Mouse (Mus musculus) embryonic facial prominence, embryonic 14.5 days (tissue): Measurements from ENCODE around the gene Gm20388. TPM values are rescaled to one million over a fixed set of nuclear protein-coding genes. Genes with fewer than 3 reads are reported as not detected.

ENCODE experiments used
- ATAC-seq: fragments of 200-750 bp; cut with Nextera tagmentation; 2 replicates; pipeline ENCODE4 v1.8.0; 2017; ENCODE audit warnings: low read depth, moderate number of reproducible peaks, moderate TSS enrichment
- DNase-seq: peaks from one replicate; pipeline ENCODE4 v3.0.0-alpha.2; 2015; ENCODE audit warnings: low spot score
- H3K27ac ChIP-seq: fragments of 300-500 bp; sonication (generic); replicated peaks from 2 replicates; pipeline ENCODE4 v1.5.1; 2014; ENCODE audit warnings: low read depth, mild to moderate bottlenecking, low read length, moderate library complexity
- H3K27me3 ChIP-seq: fragments of 300-500 bp; sonication (generic); replicated peaks from 2 replicates; pipeline ENCODE4 v1.6.1; 2014; ENCODE audit warnings: low read length; ENCODE audit not compliant: control insufficient read depth, insufficient read depth
- H3K36me3 ChIP-seq: fragments of 300-500 bp; sonication (generic); 2 replicates; pipeline ENCODE4 v1.6.1; 2014; ENCODE audit warnings: low read length, mixed read lengths; ENCODE audit not compliant: control insufficient read depth, insufficient read depth
- H3K4me1 ChIP-seq: fragments of 300-500 bp; sonication (generic); 2 replicates; pipeline ENCODE4 v1.6.1; 2014; ENCODE audit warnings: antibody characterized with exemption, low read length; ENCODE audit not compliant: control insufficient read depth, insufficient read depth
- H3K4me2 ChIP-seq: fragments of 300-500 bp; sonication (generic); 2 replicates; pipeline ENCODE4 v1.6.1; 2014; ENCODE audit warnings: low read depth, mild to moderate bottlenecking, low read length, moderate library complexity, mixed read lengths
- H3K4me3 ChIP-seq: fragments of 300-500 bp; sonication (generic); 2 replicates; pipeline ENCODE4 v1.5.1; 2014; ENCODE audit warnings: low read depth, mild to moderate bottlenecking, low read length
- H3K9ac ChIP-seq: fragments of 300-500 bp; sonication (generic); 2 replicates; pipeline ENCODE4 v1.6.1; 2014; ENCODE audit warnings: low read depth, mild to moderate bottlenecking, low read length, moderate library complexity, mixed read lengths
- H3K9me3 ChIP-seq: fragments of 300-500 bp; sonication (generic); 2 replicates; pipeline ENCODE4 v1.6.1; 2016; ENCODE audit warnings: low read length; ENCODE audit not compliant: control insufficient read depth
- WGBS: fragments of 180-500 bp; shearing (Covaris S2); extraction: QIAGEN DNeasy Blood & Tissue Kit; methylation state at CpG from one replicate; pipeline ENCODE4 v1.1.7; 2014; 5-methylcytosine and 5-hydroxymethylcytosine counted together
- polyA plus RNA-seq: library from polyadenylated mRNA; unstranded; fragments of >200 nt; fragmentation: Nextera tagmentation; extraction: Ambion mirVana; gene quantifications from 2 replicates; pipeline ENCODE4 v1.2.1, GENCODE M21; 2014

The Gm20388 gene
- polyA plus RNA-seq, 1 experiment from 2014 or later: not detected

- no peaks in the 10 kb centered on the region for H3K27me3 ChIP-seq
- ATAC-seq (0 out of 2 replicates have a peak, but pooled peaks have one; percentile 13), DNase-seq (peak; percentile 62)
- peaks cover 27% of the 10 kb centered on the region for H3K4me1 ChIP-seq
- 60% methylated on average over 9 of the region's 9 CpGs for WGBS
- H3K9me3 ChIP-seq: no peaks in the 10 kb centered on the region
- no peak overlapping the region for H3K9ac ChIP-seq
- H3K4me3 ChIP-seq: no peak overlapping the region
- no peak overlapping the region for H3K27ac ChIP-seq
- peaks cover 7% of the 10 kb centered on the region; the same call in 1 of the 2 replicates for H3K36me3 ChIP-seq
- H3K4me2 ChIP-seq: no peak overlapping the region
These were observed 2726.1 kb downstream of the Gm20388 start for GRCm38 (mm10) chr8:122636803-122637175.

DNA sequence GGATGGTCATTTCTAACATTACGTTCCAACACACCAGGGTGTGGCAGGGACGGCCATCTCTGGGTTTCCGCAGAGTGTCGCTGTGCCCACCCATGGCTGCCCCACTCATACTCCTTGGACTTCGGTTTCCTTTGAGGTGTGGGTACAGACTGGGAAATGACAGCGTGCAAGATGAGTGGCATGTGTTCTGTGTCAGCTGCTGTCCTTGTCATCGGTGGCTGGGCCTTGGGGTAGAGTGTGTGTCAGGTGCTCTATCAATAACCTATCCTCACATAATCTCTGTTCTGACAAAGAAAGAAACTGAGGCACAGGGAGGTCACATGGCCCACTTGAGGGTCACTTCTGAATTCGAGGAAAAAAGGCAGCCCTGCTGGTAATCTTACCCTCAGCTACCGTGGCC, 2726.6 kb downstream of the Gm20388 start:
- no peak overlapping the region for H3K9ac ChIP-seq
- H3K27ac ChIP-seq: no peak overlapping the region
- no peak overlapping the region for H3K4me3 ChIP-seq
- DNase-seq (no peak), ATAC-seq (no peak)
- no peaks in the 10 kb centered on the region for H3K27me3 ChIP-seq
- peaks cover 7% of the 10 kb centered on the region; the same call in 1 of the 2 replicates for H3K36me3 ChIP-seq
- H3K4me2 ChIP-seq: no peak overlapping the region
- peaks cover 32% of the 10 kb centered on the region for H3K4me1 ChIP-seq
- 79% methylated on average over 9 of the region's 9 CpGs for WGBS
- H3K9me3 ChIP-seq: no peaks in the 10 kb centered on the region

DNA sequence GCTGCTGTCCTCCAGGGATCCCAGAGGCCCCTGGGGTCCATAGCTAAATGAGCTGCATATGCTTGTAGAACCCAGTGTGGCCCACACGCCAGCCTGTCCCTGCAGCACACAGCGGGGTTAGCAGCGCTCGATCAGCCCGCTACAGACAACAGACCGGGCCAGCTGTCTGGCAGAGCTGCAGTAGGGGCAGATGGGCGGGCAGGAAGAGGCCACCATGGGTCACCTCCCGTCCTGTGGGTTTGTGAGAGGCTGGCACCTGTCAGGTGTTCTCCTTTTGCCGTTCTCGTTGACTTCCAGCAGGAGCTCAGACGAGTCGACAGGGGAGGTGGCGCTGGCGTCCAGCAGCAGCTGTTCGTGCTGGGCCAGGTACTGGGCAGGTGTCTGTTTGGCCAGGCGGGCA, 2728.0 kb downstream of the Gm20388 start:
- Histone ChIP-seq H3K36me3 (peaks cover 7% of the 10 kb centered on the region; the same call in 1 of the 2 replicates), H3K27ac (no peak overlapping the region), H3K27me3 (no peaks in the 10 kb centered on the region), H3K4me2 (no peak overlapping the region), H3K4me1 (peaks cover 33% of the 10 kb centered on the region), H3K9ac (no peak overlapping the region), H3K4me3 (no peak overlapping the region), H3K9me3 (no peaks in the 10 kb centered on the region)
- 67% methylated on average over 16 of the region's 16 CpGs for WGBS
- no peak for DNase-seq
- no peak for ATAC-seq

- Histone ChIP-seq H3K27ac (0 out of 2 replicates have a peak overlapping the region, but pooled peaks have one; percentile 39), H3K4me2 (no peak overlapping the region), H3K9me3 (no peaks in the 10 kb centered on the region), H3K4me1 (peaks cover 33% of the 10 kb centered on the region), H3K4me3 (no peak overlapping the region), H3K27me3 (no peaks in the 10 kb centered on the region), H3K36me3 (peaks cover 3% of the 10 kb centered on the region; the same call in 1 of the 2 replicates), H3K9ac (no peak overlapping the region)
- ATAC-seq (peak; percentile 73), DNase-seq (peak; percentile 83)
- WGBS: 18% methylated on average over 16 of the region's 16 CpGs
These were observed 2729.0 kb downstream of the Gm20388 start for GRCm38 (mm10) chr8:122639521-122640248.

DNA sequence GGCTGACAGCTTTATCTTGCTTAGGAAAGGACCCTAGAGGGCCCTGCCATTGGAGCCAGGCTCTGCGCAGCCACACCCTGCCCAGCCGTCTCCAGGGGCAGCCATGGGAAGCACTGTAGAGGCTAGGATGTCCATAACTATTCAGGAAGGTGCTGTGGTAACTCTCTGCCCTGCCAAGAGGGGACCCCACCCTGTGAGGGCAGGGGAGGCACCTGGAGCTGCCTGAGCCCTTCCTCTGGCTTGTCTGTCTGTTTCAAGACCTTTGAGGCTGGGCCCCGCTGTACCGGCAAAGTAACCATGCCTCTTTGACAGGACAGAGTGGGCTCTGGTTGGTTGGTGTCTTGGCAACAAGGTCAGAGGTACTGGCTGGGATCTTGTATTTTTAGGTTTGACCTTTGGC, 2730.2 kb downstream of the Gm20388 start:
- Histone ChIP-seq H3K4me1 (peaks cover 33% of the 10 kb centered on the region), H3K4me3 (no peak overlapping the region), H3K4me2 (no peak overlapping the region), H3K9ac (no peak overlapping the region), H3K9me3 (no peaks in the 10 kb centered on the region), H3K27me3 (no peaks in the 10 kb centered on the region), H3K27ac (no peak overlapping the region), H3K36me3 (no peaks in the 10 kb centered on the region)
- 77% methylated on average over 4 of the region's 4 CpGs for WGBS
- DNase-seq (no peak), ATAC-seq (no peak)

- 56% methylated on average over 15 of the region's 15 CpGs for WGBS
- H3K4me3 ChIP-seq: no peak overlapping the region
- ATAC-seq (no peak), DNase-seq (peak; percentile 23)
- H3K36me3 ChIP-seq: no peaks in the 10 kb centered on the region
- no peak overlapping the region for H3K27ac ChIP-seq
- no peaks in the 10 kb centered on the region for H3K27me3 ChIP-seq
- peaks cover 33% of the 10 kb centered on the region for H3K4me1 ChIP-seq
- H3K9me3 ChIP-seq: no peaks in the 10 kb centered on the region
- no peak overlapping the region for H3K4me2 ChIP-seq
- no peak overlapping the region for H3K9ac ChIP-seq
These were observed 2730.8 kb downstream of the Gm20388 start for GRCm38 (mm10) chr8:122641406-122641805.

DNA sequence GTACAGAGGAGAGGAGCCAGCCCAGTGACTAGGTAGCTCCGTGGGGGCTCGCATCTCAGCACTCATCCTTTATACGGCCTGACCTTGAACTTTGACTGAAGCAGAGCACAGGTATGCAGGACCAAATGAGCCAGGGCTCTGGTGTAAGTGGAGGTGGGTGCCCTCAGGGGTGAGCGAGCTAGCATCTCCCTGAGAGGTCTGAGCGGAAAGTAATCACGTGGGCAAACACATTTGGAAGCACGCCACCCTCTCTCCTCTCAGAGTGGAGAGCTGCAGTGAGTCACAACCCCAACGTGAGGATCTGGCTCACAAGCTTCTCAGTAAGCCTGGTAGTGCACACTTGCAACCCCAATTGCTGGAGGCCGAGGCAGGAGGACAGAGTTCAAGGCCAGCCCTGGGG, 2731.4 kb downstream of the Gm20388 start:
- WGBS: 46% methylated on average over 9 of the region's 9 CpGs
- Histone ChIP-seq H3K4me1 (peaks cover 33% of the 10 kb centered on the region), H3K4me3 (no peak overlapping the region), H3K4me2 (no peak overlapping the region), H3K36me3 (no peaks in the 10 kb centered on the region), H3K9me3 (no peaks in the 10 kb centered on the region), H3K27ac (no peak overlapping the region), H3K9ac (no peak overlapping the region), H3K27me3 (no peaks in the 10 kb centered on the region)
- DNase-seq: peak; percentile 35
- ATAC-seq: no peak

DNA sequence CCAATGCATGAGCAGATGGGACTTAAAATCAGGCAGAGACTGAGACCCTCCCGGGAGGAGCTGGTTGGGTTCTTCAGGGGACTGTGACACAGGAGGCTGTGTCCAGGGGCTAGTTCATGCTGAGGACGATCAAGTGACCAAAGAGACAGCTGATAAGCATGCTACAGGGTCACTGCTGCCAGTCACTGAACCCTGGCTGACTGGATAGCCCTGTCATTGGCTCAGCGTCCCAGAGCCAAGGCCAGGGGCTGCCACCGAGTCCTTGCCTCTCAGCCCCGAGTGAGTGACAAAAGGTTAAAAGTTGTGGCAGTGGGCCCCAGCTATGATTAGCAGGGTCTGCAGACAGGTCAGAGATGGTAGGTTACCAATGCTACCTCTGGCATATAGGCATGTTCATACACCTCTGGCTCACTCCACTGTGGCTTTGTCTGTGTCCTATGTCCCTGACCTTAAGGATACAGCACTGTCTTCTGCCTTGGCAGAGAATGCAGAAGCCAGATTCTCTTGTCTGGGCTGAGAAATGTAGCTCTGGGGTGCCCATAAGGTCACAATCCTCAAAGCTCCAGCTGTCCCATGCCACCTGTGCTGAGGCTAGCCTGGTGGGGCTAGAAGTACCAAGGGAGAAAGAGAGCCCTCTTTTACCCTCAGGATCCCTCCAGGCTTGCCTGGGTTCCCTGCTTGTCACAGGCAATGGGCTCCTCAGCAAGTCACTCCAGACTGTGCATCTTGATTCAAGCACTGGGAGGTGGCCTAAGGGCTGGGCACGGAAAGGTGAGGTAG, 2733.7 kb downstream of the Gm20388 start:
- DNase-seq (no peak), ATAC-seq (no peak)
- H3K4me3 ChIP-seq: no peak overlapping the region
- H3K4me1 ChIP-seq: peaks cover 26% of the 10 kb centered on the region
- no peaks in the 10 kb centered on the region for H3K27me3 ChIP-seq
- H3K9ac ChIP-seq: no peak overlapping the region
- H3K4me2 ChIP-seq: no peak overlapping the region
- H3K27ac ChIP-seq: no peak overlapping the region
- WGBS: 66% methylated on average over 5 of the region's 6 CpGs
- H3K9me3 ChIP-seq: no peaks in the 10 kb centered on the region
- 0 out of 2 replicates have a peak, but pooled peaks cover 4% of the 10 kb centered on the region for H3K36me3 ChIP-seq
